Mouse (Mus musculus): Measurements from ENCODE around the gene Kdm8. TPM values are rescaled to one million over a fixed set of nuclear protein-coding genes. Genes with fewer than 3 reads are reported as not detected.
A peak's percentile ranks its signal among the peaks of the same experiment; 100 is the strongest.
"Not testable (repeated sequence)": the region's sequence is repeated elsewhere in the genome, so short reads cannot be mapped to it uniquely, and the experiment has no call there.

Gene Kdm8
- 1 to 10 TPM; 4.1 to 5.1 TPM for total RNA-seq (2021)

GRCm38 (mm10) chr7:125444464-125445401 lies at the start of gene Kdm8:
Kdm8 (plus strand) TSS chr7:125444676.
- peak; percentile 90 to 91 for DNase-seq (ENCODE audit: low spot score in 2 of 2)
- intact Hi-C loops (cut with DNase I): no loop called here

- intact Hi-C loops (cut with DNase I): no loop called here
- no peak for DNase-seq (ENCODE audit: low spot score in 2 of 2)
Observed at GRCm38 (mm10) chr7:125398116-125398515, 46.4 kb upstream of the Kdm8 start.

GRCm38 (mm10) chr7:125398687-125399086 lies 45.8 kb upstream of the Kdm8 start:
- peak; percentile 32 to 40 for DNase-seq (ENCODE audit: low spot score in 2 of 2)
- intact Hi-C loops (cut with DNase I): no loop called here

- intact Hi-C loops (cut with DNase I): no loop called here
- no peak for DNase-seq (ENCODE audit: low spot score in 2 of 2)
Observed at GRCm38 (mm10) chr7:125407136-125407535, 37.3 kb upstream of the Kdm8 start.

GRCm38 (mm10) chr7:125415087-125415486 lies 29.4 kb upstream of the Kdm8 start:
- intact Hi-C loops (cut with DNase I): no loop called here
- no peak for DNase-seq (ENCODE audit: low spot score in 2 of 2)

GRCm38 (mm10) chr7:125415776-125416175 lies 28.7 kb upstream of the Kdm8 start:
- no peak for DNase-seq (ENCODE audit: low spot score in 2 of 2)
- intact Hi-C loops (cut with DNase I): no loop called here

- DNase-seq (ENCODE audit: low spot score in 2 of 2): no peak
- intact Hi-C loops (cut with DNase I): no loop called here
Observed at GRCm38 (mm10) chr7:125416762-125417161, 27.7 kb upstream of the Kdm8 start.

GRCm38 (mm10) chr7:125418413-125418812 lies 26.1 kb upstream of the Kdm8 start:
- intact Hi-C loops (cut with DNase I): no loop called here
- no peak for DNase-seq (ENCODE audit: low spot score in 2 of 2)

- no peak for DNase-seq (ENCODE audit: low spot score in 2 of 2)
- intact Hi-C loops (cut with DNase I): no loop called here
Observed at GRCm38 (mm10) chr7:125420190-125420589, 24.3 kb upstream of the Kdm8 start.

GRCm38 (mm10) chr7:125421911-125422310 lies 22.6 kb upstream of the Kdm8 start:
- no peak for DNase-seq (ENCODE audit: low spot score in 2 of 2)
- intact Hi-C loops (cut with DNase I): no loop called here

- no peak for DNase-seq (ENCODE audit: low spot score in 2 of 2)
- intact Hi-C loops (cut with DNase I): no loop called here
Observed at GRCm38 (mm10) chr7:125423056-125423455, 21.4 kb upstream of the Kdm8 start.

GRCm38 (mm10) chr7:125427492-125428090 lies 16.9 kb upstream of the Kdm8 start:
- DNase-seq (ENCODE audit: low spot score in 2 of 2): no peak
- intact Hi-C loops (cut with DNase I): no loop called here

- no peak for DNase-seq (ENCODE audit: low spot score in 2 of 2)
- intact Hi-C loops (cut with DNase I): no loop called here
Observed at GRCm38 (mm10) chr7:125428381-125428780, 16.1 kb upstream of the Kdm8 start.

GRCm38 (mm10) chr7:125428816-125429500 lies 15.5 kb upstream of the Kdm8 start:
- intact Hi-C loops (cut with DNase I): not testable (repeated sequence)

GRCm38 (mm10) chr7:125430170-125430842 lies 14.2 kb upstream of the Kdm8 start:
- intact Hi-C loops (cut with DNase I): no loop called here
- no peak for DNase-seq (ENCODE audit: low spot score in 2 of 2)

More at GRCm38 (mm10) chr7:125428816-125429500, 15.5 kb upstream of the Kdm8 start:
- not testable (repeated sequence) for DNase-seq (ENCODE audit: low spot score in 2 of 2)

GRCm38 (mm10) chr7:125433874-125434273 lies 10.6 kb upstream of the Kdm8 start:
- no peak for DNase-seq (ENCODE audit: low spot score in 2 of 2)
- intact Hi-C loops (cut with DNase I): no loop called here

- DNase-seq (ENCODE audit: low spot score in 2 of 2): no peak
- intact Hi-C loops (cut with DNase I): no loop called here
Observed at GRCm38 (mm10) chr7:125434666-125435290, 9.7 kb upstream of the Kdm8 start.

- intact Hi-C loops (cut with DNase I): no loop called here
- DNase-seq (ENCODE audit: low spot score in 2 of 2): no peak
Observed at GRCm38 (mm10) chr7:125442323-125442722, 2.2 kb upstream of the Kdm8 start.

GRCm38 (mm10) chr7:125444076-125444463 lies 406 bp upstream of the Kdm8 start:
- intact Hi-C loops (cut with DNase I): no loop called here

More at GRCm38 (mm10) chr7:125444076-125444463, 406 bp upstream of the Kdm8 start:
- DNase-seq (ENCODE audit: low spot score in 2 of 2): no peak

Data from left cerebral cortex, postnatal 36 days (tissue).